Mouse (Mus musculus) ES-Bruce4 (cell line): ENCODE data around the gene Mlx.

Source experiments
- CTCF ChIP-seq: IDR thresholded peaks from one replicate; pipeline ENCODE4 v1.8.1; 2011; ENCODE audit warnings: low read depth, low read length
- EP300 ChIP-seq: IDR thresholded peaks from 2 replicates; pipeline ENCODE4 v1.6.1; 2011; ENCODE audit warnings: low read depth, low read length; ENCODE audit not compliant: insufficient read depth
- POLR2A ChIP-seq: IDR thresholded peaks from one replicate; pipeline ENCODE4 v1.8.1; 2011; ENCODE audit warnings: low read length; ENCODE audit not compliant: insufficient read depth

DNA sequence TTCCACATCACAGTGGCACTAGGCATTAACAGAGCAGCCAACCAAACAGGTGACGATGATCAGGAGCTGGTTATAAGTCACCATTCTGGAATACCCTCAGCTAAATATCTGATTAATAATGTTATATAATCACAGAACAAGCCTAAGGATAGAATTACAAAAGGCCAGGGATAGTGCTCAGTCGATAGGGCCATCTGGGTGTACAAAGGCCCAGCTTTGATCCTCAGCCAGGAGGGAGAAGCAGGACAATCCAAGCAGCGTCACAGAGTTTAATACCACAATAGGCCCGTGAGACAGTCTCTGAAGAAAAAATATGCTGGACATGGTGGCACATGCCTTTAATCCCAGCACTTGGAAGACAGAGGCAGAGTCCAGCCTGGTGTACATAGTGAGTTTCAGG is 22.3 kb downstream of the Mlx start:
- TF ChIP-seq POLR2A (no peak), CTCF (no peak), EP300 (no peak)
